Mouse (Mus musculus): ENCODE measurements around the gene Gm4737. TPM values are rescaled to one million over a fixed set of nuclear protein-coding genes. Genes with fewer than 3 reads are reported as not detected.

The Gm4737 gene
- total RNA-seq, 2 experiments from 2014 or later = 11.0 to 13.2 TPM

Other genes starting within 250 kb of the Gm4737 start
- 1 to 10 TPM; 6.6 to 9.9 TPM for gene Phldb2, start 201.5 kb downstream of the Gm4737 start, total RNA-seq (2021)
- gene Plcxd2, start 144.9 kb downstream of the Gm4737 start, total RNA-seq (2021) = 100 to 1,000 TPM; 105 to 117 TPM
- gene Cd96, start 34.8 kb downstream of the Gm4737 start, total RNA-seq (2021) = not detected

Measured in left cerebral cortex, postnatal 10 days (tissue).